Mouse (Mus musculus): ENCODE measurements around the gene Lrrc42. TPM values are rescaled to one million over a fixed set of nuclear protein-coding genes. Genes with fewer than 3 reads are reported as not detected.
A peak's percentile ranks its signal among the peaks of the same experiment; 100 is the strongest.

Gene Lrrc42
- polyA plus RNA-seq, 1 experiment from 2014 or later = 72.3 TPM

GRCm38 (mm10) chr4:107285446-107286200 lies 32.3 kb upstream of the Lrrc42 start:
- no peak overlapping the region for H3K4me2 ChIP-seq (replicated peaks)
- H3K27me3 ChIP-seq = no peaks in the 10 kb centered on the region
- no peaks in the 10 kb centered on the region for H3K4me1 ChIP-seq
- H3K9me3 ChIP-seq (replicated peaks) = no peaks in the 10 kb centered on the region
- no peak overlapping the region for H3K9ac ChIP-seq
- no peak for ATAC-seq (ENCODE audit: insufficient number of reproducible peaks, low FRiP score, low TSS enrichment, low read depth)
- WGBS = 74% methylated on average over 3 of the region's 3 CpGs
- no peak overlapping the region for H3K27ac ChIP-seq (replicated peaks)
- no peak overlapping the region for H3K4me3 ChIP-seq (replicated peaks)
- peaks cover 6% of the 10 kb centered on the region for H3K36me3 ChIP-seq

GRCm38 (mm10) chr4:107280843-107281475 lies 27.6 kb upstream of the Lrrc42 start:
- no peak overlapping the region for H3K27ac ChIP-seq (replicated peaks)
- H3K4me3 ChIP-seq (replicated peaks) = no peak overlapping the region
- H3K9me3 ChIP-seq (replicated peaks) = no peaks in the 10 kb centered on the region
- peaks cover 14% of the 10 kb centered on the region for H3K36me3 ChIP-seq
- ATAC-seq (ENCODE audit: insufficient number of reproducible peaks, low FRiP score, low TSS enrichment, low read depth) = no peak
- no peak overlapping the region for H3K9ac ChIP-seq
- 82% methylated on average over 7 of the region's 7 CpGs for WGBS
- H3K4me2 ChIP-seq (replicated peaks) = no peak overlapping the region
- H3K4me1 ChIP-seq = no peaks in the 10 kb centered on the region
- H3K27me3 ChIP-seq = no peaks in the 10 kb centered on the region

- Histone ChIP-seq H3K9ac (no peak overlapping the region), H3K36me3 (peaks cover 19% of the 10 kb centered on the region), H3K4me1 (no peaks in the 10 kb centered on the region), H3K27me3 (no peaks in the 10 kb centered on the region), H3K4me3 (replicated peaks) (no peak overlapping the region), H3K27ac (replicated peaks) (no peak overlapping the region), H3K9me3 (replicated peaks) (no peaks in the 10 kb centered on the region), H3K4me2 (replicated peaks) (no peak overlapping the region)
- WGBS = 40% methylated on average over 8 of the region's 8 CpGs
- ATAC-seq (ENCODE audit: insufficient number of reproducible peaks, low FRiP score, low TSS enrichment, low read depth) = no peak
These were observed 24.9 kb upstream of the Lrrc42 start for GRCm38 (mm10) chr4:107278188-107278707.

GRCm38 (mm10) chr4:107274511-107274910 lies 21.2 kb upstream of the Lrrc42 start:
- WGBS = 64% methylated on average over 5 of the region's 5 CpGs
- ATAC-seq (ENCODE audit: insufficient number of reproducible peaks, low FRiP score, low TSS enrichment, low read depth) = no peak
- no peak overlapping the region for H3K4me2 ChIP-seq (replicated peaks)
- no peak overlapping the region for H3K4me3 ChIP-seq (replicated peaks)
- no peaks in the 10 kb centered on the region for H3K9me3 ChIP-seq (replicated peaks)
- H3K4me1 ChIP-seq = no peaks in the 10 kb centered on the region
- no peak overlapping the region for H3K9ac ChIP-seq
- H3K27ac ChIP-seq (replicated peaks) = no peak overlapping the region
- H3K36me3 ChIP-seq = peaks cover 9% of the 10 kb centered on the region; the same call in 1 of the 2 replicates
- H3K27me3 ChIP-seq = no peaks in the 10 kb centered on the region

- H3K4me2 ChIP-seq (replicated peaks) = no peak overlapping the region
- no peak overlapping the region for H3K4me3 ChIP-seq (replicated peaks)
- H3K9me3 ChIP-seq (replicated peaks) = no peaks in the 10 kb centered on the region
- 63% methylated on average over 4 of the region's 4 CpGs for WGBS
- H3K36me3 ChIP-seq = peaks cover 9% of the 10 kb centered on the region; the same call in 1 of the 2 replicates
- no peak for ATAC-seq (ENCODE audit: insufficient number of reproducible peaks, low FRiP score, low TSS enrichment, low read depth)
- no peaks in the 10 kb centered on the region for H3K27me3 ChIP-seq
- H3K4me1 ChIP-seq = no peaks in the 10 kb centered on the region
- H3K9ac ChIP-seq = no peak overlapping the region
- H3K27ac ChIP-seq (replicated peaks) = no peak overlapping the region
These were observed 20.4 kb upstream of the Lrrc42 start for GRCm38 (mm10) chr4:107273683-107274082.

- H3K27me3 ChIP-seq = no peaks in the 10 kb centered on the region
- H3K9ac ChIP-seq = no peak overlapping the region
- WGBS = 44% methylated on average over 4 of the region's 4 CpGs
- ATAC-seq (ENCODE audit: insufficient number of reproducible peaks, low FRiP score, low TSS enrichment, low read depth) = no peak
- no peak overlapping the region for H3K27ac ChIP-seq (replicated peaks)
- no peak overlapping the region for H3K4me2 ChIP-seq (replicated peaks)
- H3K9me3 ChIP-seq (replicated peaks) = no peaks in the 10 kb centered on the region
- H3K4me3 ChIP-seq (replicated peaks) = no peak overlapping the region
- peaks cover 8% of the 10 kb centered on the region for H3K36me3 ChIP-seq
- H3K4me1 ChIP-seq = no peaks in the 10 kb centered on the region
These were observed 6.7 kb upstream of the Lrrc42 start for GRCm38 (mm10) chr4:107260001-107260400.

GRCm38 (mm10) chr4:107254414-107254813 lies 1.1 kb upstream of the Lrrc42 start:
- 14% methylated on average over 3 of the region's 3 CpGs for WGBS

GRCm38 (mm10) chr4:107252522-107252921 lies 810 bp downstream of the Lrrc42 start:
- H3K9me3 ChIP-seq (replicated peaks) = no peaks in the 10 kb centered on the region
- under 1% methylated on average over 11 of the region's 11 CpGs for WGBS
- 0 out of 2 replicates have a peak overlapping the region, but pooled peaks have one; percentile 61 for H3K27ac ChIP-seq (replicated peaks)
- no peaks in the 10 kb centered on the region for H3K27me3 ChIP-seq
- peak overlapping the region; percentile 91 for H3K4me3 ChIP-seq (replicated peaks)
- H3K4me2 ChIP-seq (replicated peaks) = peak overlapping the region; percentile 65
- no peaks in the 10 kb centered on the region for H3K36me3 ChIP-seq
- H3K9ac ChIP-seq = peak overlapping the region; percentile 69; the same call in 1 of the 2 replicates
- peaks cover 19% of the 10 kb centered on the region for H3K4me1 ChIP-seq
- no peak for ATAC-seq (ENCODE audit: insufficient number of reproducible peaks, low FRiP score, low TSS enrichment, low read depth)

More at GRCm38 (mm10) chr4:107254414-107254813, 1.1 kb upstream of the Lrrc42 start:
- peak overlapping the region; percentile 56 for H3K4me2 ChIP-seq (replicated peaks)
- peaks cover 17% of the 10 kb centered on the region for H3K4me1 ChIP-seq
- no peaks in the 10 kb centered on the region for H3K36me3 ChIP-seq
- peak overlapping the region; percentile 68 for H3K9ac ChIP-seq
- peak overlapping the region; percentile 76; the same call in 1 of the 2 replicates for H3K27ac ChIP-seq (replicated peaks)
- ATAC-seq (ENCODE audit: insufficient number of reproducible peaks, low FRiP score, low TSS enrichment, low read depth) = no peak
- H3K27me3 ChIP-seq = no peaks in the 10 kb centered on the region
- H3K4me3 ChIP-seq (replicated peaks) = peak overlapping the region; percentile 91
- H3K9me3 ChIP-seq (replicated peaks) = no peaks in the 10 kb centered on the region

GRCm38 (mm10) chr4:107250494-107250893 lies 2.8 kb downstream of the Lrrc42 start:
- ATAC-seq (ENCODE audit: insufficient number of reproducible peaks, low FRiP score, low TSS enrichment, low read depth) = no peak
- Histone ChIP-seq H3K4me2 (replicated peaks) (no peak overlapping the region), H3K36me3 (peaks cover 6% of the 10 kb centered on the region; the same call in 1 of the 2 replicates), H3K27me3 (no peaks in the 10 kb centered on the region), H3K9me3 (replicated peaks) (no peaks in the 10 kb centered on the region), H3K27ac (replicated peaks) (no peak overlapping the region), H3K4me3 (replicated peaks) (no peak overlapping the region), H3K4me1 (peaks cover 20% of the 10 kb centered on the region), H3K9ac (no peak overlapping the region)
- WGBS = 18% methylated on average over 4 of the region's 4 CpGs

GRCm38 (mm10) chr4:107249471-107249870 lies 3.9 kb downstream of the Lrrc42 start:
- Histone ChIP-seq H3K27ac (replicated peaks) (no peak overlapping the region; the same call in 1 of the 2 replicates), H3K27me3 (no peaks in the 10 kb centered on the region), H3K36me3 (peaks cover 6% of the 10 kb centered on the region; the same call in 1 of the 2 replicates), H3K4me1 (peaks cover 22% of the 10 kb centered on the region), H3K9ac (no peak overlapping the region), H3K4me3 (replicated peaks) (no peak overlapping the region), H3K9me3 (replicated peaks) (no peaks in the 10 kb centered on the region), H3K4me2 (replicated peaks) (no peak overlapping the region)
- no peak for ATAC-seq (ENCODE audit: insufficient number of reproducible peaks, low FRiP score, low TSS enrichment, low read depth)
- 78% methylated on average over 2 of the region's 2 CpGs for WGBS

- Histone ChIP-seq H3K36me3 (peaks cover 11% of the 10 kb centered on the region), H3K27me3 (no peaks in the 10 kb centered on the region), H3K9ac (no peak overlapping the region), H3K4me2 (replicated peaks) (no peak overlapping the region), H3K4me3 (replicated peaks) (no peak overlapping the region), H3K27ac (replicated peaks) (no peak overlapping the region), H3K4me1 (peaks cover 22% of the 10 kb centered on the region), H3K9me3 (replicated peaks) (no peaks in the 10 kb centered on the region)
- WGBS = 73% methylated on average over 3 of the region's 3 CpGs
- ATAC-seq (ENCODE audit: insufficient number of reproducible peaks, low FRiP score, low TSS enrichment, low read depth) = no peak
These were observed 5.3 kb downstream of the Lrrc42 start for GRCm38 (mm10) chr4:107248061-107248460.

Data from embryonic facial prominence, embryonic 15.5 days (tissue).